Mouse (Mus musculus): Measurements from ENCODE around the gene Agpat1.

Gene Agpat1

GRCm38 (mm10) chr17:34587814-34588213 is 16.2 kb upstream of the Agpat1 start:
- Histone ChIP-seq H3K36me3 (ENCODE audit: insufficient read depth, low read length) (peaks cover 22% of the 10 kb centered on the region), H3K4me1 (replicated peaks; ENCODE audit: low read depth, low read length) (peaks cover 84% of the 10 kb centered on the region), H3K4me3 (replicated peaks; ENCODE audit: low read length) (peak overlapping the region; percentile 91), H3K9me3 (ENCODE audit: low read length) (no peaks in the 10 kb centered on the region), H3K27me3 (ENCODE audit: insufficient read depth, low read length) (no peaks in the 10 kb centered on the region)
- TF ChIP-seq POU5F1 (IDR thresholded peaks at IDR 0.05; ENCODE audit: borderline replicate concordance, low read length): no peak
- TF ChIP-seq NANOG (IDR thresholded peaks at IDR 0.05; ENCODE audit: borderline replicate concordance, low read length): no peak
- no peak for TF ChIP-seq CTCF (conservative IDR thresholded peaks at IDR 0.05; ENCODE audit: low read length)

- H3K27me3 ChIP-seq (ENCODE audit: insufficient read depth, low read length): no peaks in the 10 kb centered on the region
- H3K36me3 ChIP-seq (ENCODE audit: insufficient read depth, low read length): peaks cover 15% of the 10 kb centered on the region; the same call in 1 of the 2 replicates
- H3K4me3 ChIP-seq (replicated peaks; ENCODE audit: low read length): peak overlapping the region; percentile 91
- peaks cover 84% of the 10 kb centered on the region for H3K4me1 ChIP-seq (replicated peaks; ENCODE audit: low read depth, low read length)
- H3K9me3 ChIP-seq (ENCODE audit: low read length): no peaks in the 10 kb centered on the region
- TF ChIP-seq CTCF (conservative IDR thresholded peaks at IDR 0.05; ENCODE audit: low read length) (no peak), NANOG (IDR thresholded peaks at IDR 0.05; ENCODE audit: borderline replicate concordance, low read length) (no peak), POU5F1 (IDR thresholded peaks at IDR 0.05; ENCODE audit: borderline replicate concordance, low read length) (no peak)
Observed at GRCm38 (mm10) chr17:34588767-34589166, 15.3 kb upstream of the Agpat1 start.

- no peaks in the 10 kb centered on the region for H3K27me3 ChIP-seq (ENCODE audit: insufficient read depth, low read length)
- peaks cover 18% of the 10 kb centered on the region; the same call in 1 of the 2 replicates for H3K36me3 ChIP-seq (ENCODE audit: insufficient read depth, low read length)
- no peaks in the 10 kb centered on the region for H3K9me3 ChIP-seq (ENCODE audit: low read length)
- H3K4me3 ChIP-seq (replicated peaks; ENCODE audit: low read length): peak overlapping the region; percentile 81
- H3K4me1 ChIP-seq (replicated peaks; ENCODE audit: low read depth, low read length): peaks cover 84% of the 10 kb centered on the region
- no peak for TF ChIP-seq CTCF (conservative IDR thresholded peaks at IDR 0.05; ENCODE audit: low read length)
- no peak for TF ChIP-seq NANOG (IDR thresholded peaks at IDR 0.05; ENCODE audit: borderline replicate concordance, low read length)
- no peak for TF ChIP-seq POU5F1 (IDR thresholded peaks at IDR 0.05; ENCODE audit: borderline replicate concordance, low read length)
Observed at GRCm38 (mm10) chr17:34589206-34589605, 14.9 kb upstream of the Agpat1 start.

GRCm38 (mm10) chr17:34589681-34590101 is 14.4 kb upstream of the Agpat1 start, which contains the start of gene Gpsm3:
TSS of gene Gpsm3 (plus strand) at chr17:34589806.
- Histone ChIP-seq H3K4me1 (replicated peaks; ENCODE audit: low read depth, low read length) (peaks cover 83% of the 10 kb centered on the region), H3K9me3 (ENCODE audit: low read length) (no peaks in the 10 kb centered on the region), H3K27me3 (ENCODE audit: insufficient read depth, low read length) (peaks cover 3% of the 10 kb centered on the region; the same call in 1 of the 2 replicates), H3K4me3 (replicated peaks; ENCODE audit: low read length) (peak within 1 kb of the TSS; percentile 91), H3K36me3 (ENCODE audit: insufficient read depth, low read length) (peaks cover 17% of the 10 kb centered on the region)
- no peak for TF ChIP-seq NANOG (IDR thresholded peaks at IDR 0.05; ENCODE audit: borderline replicate concordance, low read length)
- TF ChIP-seq POU5F1 (IDR thresholded peaks at IDR 0.05; ENCODE audit: borderline replicate concordance, low read length): no peak
- TF ChIP-seq CTCF (conservative IDR thresholded peaks at IDR 0.05; ENCODE audit: low read length): no peak

- H3K4me1 ChIP-seq (replicated peaks; ENCODE audit: low read depth, low read length): peaks cover 84% of the 10 kb centered on the region
- TF ChIP-seq CTCF (conservative IDR thresholded peaks at IDR 0.05; ENCODE audit: low read length) (no peak), POU5F1 (IDR thresholded peaks at IDR 0.05; ENCODE audit: borderline replicate concordance, low read length) (no peak), NANOG (IDR thresholded peaks at IDR 0.05; ENCODE audit: borderline replicate concordance, low read length) (no peak)
- H3K4me3 ChIP-seq (replicated peaks; ENCODE audit: low read length): peak overlapping the region; percentile 81
- H3K9me3 ChIP-seq (ENCODE audit: low read length): no peaks in the 10 kb centered on the region
- peaks cover 20% of the 10 kb centered on the region for H3K36me3 ChIP-seq (ENCODE audit: insufficient read depth, low read length)
- peaks cover 3% of the 10 kb centered on the region; the same call in 1 of the 2 replicates for H3K27me3 ChIP-seq (ENCODE audit: insufficient read depth, low read length)
Observed at GRCm38 (mm10) chr17:34590154-34590987, 13.7 kb upstream of the Agpat1 start.

GRCm38 (mm10) chr17:34591029-34591993 is 12.8 kb upstream of the Agpat1 start, which contains the start of gene Pbx2:
TSS of gene Pbx2 (plus strand) at chr17:34591266.
- peaks cover 19% of the 10 kb centered on the region for H3K36me3 ChIP-seq (ENCODE audit: insufficient read depth, low read length)
- peaks cover 3% of the 10 kb centered on the region; the same call in 1 of the 2 replicates for H3K27me3 ChIP-seq (ENCODE audit: insufficient read depth, low read length)
- TF ChIP-seq CTCF (conservative IDR thresholded peaks at IDR 0.05; ENCODE audit: low read length) (no peak), NANOG (IDR thresholded peaks at IDR 0.05; ENCODE audit: borderline replicate concordance, low read length) (no peak), POU5F1 (IDR thresholded peaks at IDR 0.05; ENCODE audit: borderline replicate concordance, low read length) (no peak)
- H3K9me3 ChIP-seq (ENCODE audit: low read length): no peaks in the 10 kb centered on the region
- H3K4me1 ChIP-seq (replicated peaks; ENCODE audit: low read depth, low read length): peaks cover 84% of the 10 kb centered on the region
- peak within 1 kb of the TSS; percentile 81 for H3K4me3 ChIP-seq (replicated peaks; ENCODE audit: low read length)

GRCm38 (mm10) chr17:34591994-34592375 is 12.1 kb upstream of the Agpat1 start:
- peaks cover 82% of the 10 kb centered on the region for H3K4me1 ChIP-seq (replicated peaks; ENCODE audit: low read depth, low read length)
- peaks cover 25% of the 10 kb centered on the region for H3K36me3 ChIP-seq (ENCODE audit: insufficient read depth, low read length)
- peaks cover 3% of the 10 kb centered on the region; the same call in 1 of the 2 replicates for H3K27me3 ChIP-seq (ENCODE audit: insufficient read depth, low read length)
- peak overlapping the region; percentile 81 for H3K4me3 ChIP-seq (replicated peaks; ENCODE audit: low read length)
- no peak for TF ChIP-seq POU5F1 (IDR thresholded peaks at IDR 0.05; ENCODE audit: borderline replicate concordance, low read length)
- H3K9me3 ChIP-seq (ENCODE audit: low read length): no peaks in the 10 kb centered on the region

All from E14TG2a.4 (cell line).